Mouse (Mus musculus) adrenal gland, postnatal 14 days (tissue): Measurements from ENCODE around the gene Spaca4. TPM values are rescaled to one million over a fixed set of nuclear protein-coding genes. Genes with fewer than 3 reads are reported as not detected.

Source experiments
- DNase-seq: peaks from one replicate; pipeline ENCODE4 v3.0.0; 2021; ENCODE audit warnings: mixed read lengths
- total RNA-seq: library from RNA; stranded (reverse); gene quantifications from 2 replicates; pipeline ENCODE4 v1.2.3, GENCODE M21; 2021

Spaca4 gene
- total RNA-seq, 1 experiment from 2014 or later: not detected

GRCm38 (mm10) chr7:45727625-45728024 lies 2.0 kb upstream of the Spaca4 start:
- no peak for DNase-seq

GRCm38 (mm10) chr7:45726419-45726818 lies 806 bp upstream of the Spaca4 start:
- peak; percentile 62 for DNase-seq

DNA sequence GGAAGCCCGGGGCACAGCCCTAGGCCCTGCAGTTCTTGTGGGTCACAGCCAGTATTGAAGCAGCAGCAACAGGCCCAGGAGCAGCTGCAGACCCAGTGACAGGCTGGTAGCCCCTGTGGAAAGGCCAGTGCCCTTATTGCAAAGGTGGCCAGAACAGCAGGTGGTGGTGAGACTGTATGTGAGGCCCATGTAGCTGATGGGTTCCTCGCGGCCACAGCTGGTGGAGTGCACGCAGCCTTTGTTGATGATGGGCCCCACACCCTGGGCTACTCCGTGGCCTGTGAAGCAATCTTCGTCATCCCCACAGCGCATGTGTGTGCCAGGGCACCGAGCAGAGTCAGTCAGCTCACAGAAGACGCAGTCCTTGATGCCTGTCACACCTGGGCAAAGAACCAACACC lies 462 bp downstream of the Spaca4 start:
- peak; percentile 5 for DNase-seq

GRCm38 (mm10) chr7:45723781-45724180 lies 1.8 kb downstream of the Spaca4 start:
- DNase-seq: no peak

GRCm38 (mm10) chr7:45723301-45723700 lies 2.3 kb downstream of the Spaca4 start:
- DNase-seq: peak; percentile 5

DNA sequence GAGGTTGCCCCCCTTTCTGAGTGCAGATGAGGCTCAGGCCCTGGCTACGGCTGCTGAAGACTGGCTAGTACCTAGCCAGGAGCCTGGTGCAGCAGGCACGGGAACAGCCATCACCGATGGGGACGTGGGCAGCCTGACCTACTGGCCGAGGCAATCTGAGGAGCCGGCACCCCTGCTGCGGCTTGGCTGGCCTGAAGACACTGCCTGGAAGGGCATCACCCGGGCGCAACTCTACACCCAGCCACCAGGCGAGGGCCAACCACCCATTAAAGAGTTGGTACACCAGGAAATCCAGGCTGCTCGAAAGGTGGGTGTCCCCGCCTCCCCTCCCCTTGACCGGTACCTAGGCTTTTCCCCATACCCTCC lies 3.3 kb downstream of the Spaca4 start:
- no peak for DNase-seq

- no peak for DNase-seq
These were observed 3.8 kb downstream of the Spaca4 start for GRCm38 (mm10) chr7:45721642-45722347.

GRCm38 (mm10) chr7:45721234-45721571 lies 4.4 kb downstream of the Spaca4 start:
- no peak for DNase-seq

DNA sequence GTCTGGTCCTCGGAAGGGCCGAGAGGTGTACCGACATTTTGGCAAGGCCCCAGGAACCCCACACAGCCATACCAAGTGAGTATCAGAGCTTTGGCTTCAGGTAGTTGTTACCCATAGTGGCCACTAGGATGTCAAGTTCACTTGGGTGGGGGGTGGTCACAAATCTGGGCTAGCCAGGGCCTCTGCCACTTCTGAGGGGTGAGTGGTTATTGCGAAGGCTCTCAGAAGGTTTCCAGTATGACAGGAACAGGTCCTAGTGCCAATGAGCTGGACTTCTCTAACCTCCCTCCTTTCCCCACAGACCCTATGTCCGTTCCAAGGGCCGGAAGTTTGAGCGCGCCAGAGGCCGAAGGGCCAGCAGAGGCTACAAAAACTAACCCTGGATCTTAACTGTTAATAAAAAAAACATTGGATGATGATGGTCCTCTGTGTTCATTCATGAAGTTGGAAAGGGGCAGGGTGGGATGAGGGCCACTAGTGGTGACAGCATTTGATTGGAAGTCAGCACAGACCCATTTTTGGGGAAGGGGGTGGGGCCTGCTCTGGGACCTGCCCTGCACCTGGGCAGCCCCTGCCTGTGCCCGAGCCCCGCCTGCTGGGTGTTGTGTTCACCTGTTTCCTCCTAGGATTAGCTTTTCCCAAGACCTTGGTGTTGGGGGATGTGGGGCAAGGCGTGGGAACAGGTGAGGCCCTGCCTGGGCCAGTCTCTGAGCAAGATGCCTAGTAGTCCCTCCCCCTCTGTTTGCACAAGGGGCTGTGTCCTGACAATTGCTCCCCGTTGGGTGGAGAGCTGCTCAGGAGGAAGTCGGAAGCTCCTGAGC lies 5.0 kb downstream of the Spaca4 start, which contains the start of gene Fam83e:
Gene Fam83e, plus strand, starts transcription at position 800 of the 821 bp plus-strand sequence.
- no peak for DNase-seq

DNA sequence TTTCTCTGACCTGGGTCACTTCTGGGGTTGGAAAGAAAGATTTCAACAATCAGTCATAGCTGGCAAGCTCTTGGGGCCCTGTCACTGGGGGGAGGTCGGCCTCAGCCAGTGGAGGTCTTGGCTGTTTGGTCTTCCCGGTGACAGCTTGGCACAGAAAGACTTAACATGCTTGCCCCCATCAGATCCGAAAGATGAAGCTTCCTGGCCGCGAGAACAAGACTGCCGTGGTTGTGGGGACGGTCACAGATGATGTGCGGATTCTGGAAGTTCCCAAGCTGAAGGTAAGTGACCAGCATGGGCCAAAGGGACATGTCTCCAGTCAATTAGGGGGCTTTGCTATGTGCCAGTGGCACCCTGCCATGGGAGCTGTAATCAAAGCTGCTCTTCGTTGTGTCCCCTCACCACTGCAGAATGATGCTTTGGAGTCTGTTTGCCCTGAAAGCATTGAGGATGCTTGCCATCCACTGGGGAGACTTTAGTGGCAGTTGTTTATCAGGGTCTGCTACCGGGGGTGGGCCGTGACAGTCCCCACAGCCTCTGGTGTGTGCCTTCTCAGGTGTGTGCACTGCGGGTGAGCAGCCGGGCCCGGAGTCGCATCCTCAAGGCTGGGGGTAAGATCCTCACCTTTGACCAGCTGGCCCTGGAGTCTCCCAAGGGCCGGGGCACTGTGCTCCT lies 5.7 kb downstream of the Spaca4 start:
- DNase-seq: no peak

DNA sequence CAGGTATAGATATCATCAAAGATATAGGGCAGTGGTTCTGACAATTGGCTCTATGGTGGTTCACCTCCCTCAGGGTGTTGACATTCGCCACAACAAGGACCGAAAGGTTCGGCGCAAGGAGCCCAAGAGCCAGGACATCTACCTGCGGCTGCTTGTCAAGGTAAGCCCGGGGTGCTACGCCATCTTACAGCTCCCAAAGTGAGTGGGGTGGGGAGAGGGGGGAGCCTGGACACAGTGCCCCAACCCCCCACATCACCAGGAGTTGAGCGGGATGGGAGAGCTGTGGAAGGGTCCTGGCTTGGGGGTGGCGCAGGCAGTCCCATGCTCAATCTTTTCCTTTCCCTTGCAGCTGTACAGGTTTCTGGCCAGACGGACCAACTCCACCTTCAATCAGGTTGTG lies 6.4 kb downstream of the Spaca4 start:
- DNase-seq: no peak

DNA sequence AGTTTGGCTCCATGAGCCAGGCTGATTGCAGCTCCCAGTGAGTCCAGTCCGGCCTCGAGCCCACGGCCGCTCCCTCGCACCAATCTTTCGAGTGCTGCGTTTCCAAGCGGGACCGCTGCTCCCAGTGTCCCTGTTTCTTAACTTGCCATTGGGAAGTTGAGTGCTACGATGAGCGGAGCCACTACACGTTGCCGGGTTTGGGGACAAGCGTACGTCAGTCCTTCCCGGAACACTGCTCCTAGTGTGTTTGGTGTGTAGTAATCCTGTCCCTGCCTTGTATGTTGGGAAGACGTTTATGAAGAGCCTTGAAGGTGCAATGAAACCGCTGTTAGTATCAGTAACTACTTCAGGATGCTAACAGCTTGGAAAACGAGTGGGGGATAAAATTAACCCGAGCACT lies 7.3 kb downstream of the Spaca4 start:
- no peak for DNase-seq

DNA sequence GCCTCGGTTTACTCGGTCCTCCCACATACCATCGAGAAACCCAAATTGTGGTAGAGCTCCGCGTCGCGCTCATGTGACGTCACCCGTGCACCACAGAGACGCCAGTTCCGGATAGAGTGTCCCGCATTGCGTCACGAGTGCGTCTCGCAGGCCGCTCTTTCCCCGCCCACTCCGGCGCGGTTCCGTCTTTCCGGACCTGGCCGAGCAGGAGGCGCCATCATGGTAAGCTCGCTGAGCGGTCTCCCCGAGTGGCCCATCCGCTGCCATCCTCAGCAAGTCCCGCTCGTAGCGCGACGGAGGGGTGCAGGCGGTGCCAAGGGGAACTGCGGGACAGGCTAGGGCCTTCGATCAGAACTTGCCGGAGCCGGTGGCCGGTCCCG lies 7.7 kb downstream of the Spaca4 start, which contains the start of gene Sphk2:
Gene Sphk2, minus strand, starts transcription at position 85 of the 380 bp plus-strand sequence.
- peak; percentile 99 for DNase-seq

- no peak for DNase-seq
These were observed 8.4 kb downstream of the Spaca4 start for GRCm38 (mm10) chr7:45716952-45717917.

GRCm38 (mm10) chr7:45716460-45716857 lies 9.2 kb downstream of the Spaca4 start:
- no peak for DNase-seq

- no peak for DNase-seq
These were observed 9.7 kb downstream of the Spaca4 start for GRCm38 (mm10) chr7:45715741-45716459.

- peak; percentile 99 for DNase-seq
These were observed 10.4 kb downstream of the Spaca4 start, which contains the start of gene Rpl18 for GRCm38 (mm10) chr7:45715090-45715708. Gene Rpl18, plus strand, starts transcription at chr7:45715457.

- DNase-seq: no peak
These were observed 11.0 kb downstream of the Spaca4 start for GRCm38 (mm10) chr7:45714630-45715089.

DNA sequence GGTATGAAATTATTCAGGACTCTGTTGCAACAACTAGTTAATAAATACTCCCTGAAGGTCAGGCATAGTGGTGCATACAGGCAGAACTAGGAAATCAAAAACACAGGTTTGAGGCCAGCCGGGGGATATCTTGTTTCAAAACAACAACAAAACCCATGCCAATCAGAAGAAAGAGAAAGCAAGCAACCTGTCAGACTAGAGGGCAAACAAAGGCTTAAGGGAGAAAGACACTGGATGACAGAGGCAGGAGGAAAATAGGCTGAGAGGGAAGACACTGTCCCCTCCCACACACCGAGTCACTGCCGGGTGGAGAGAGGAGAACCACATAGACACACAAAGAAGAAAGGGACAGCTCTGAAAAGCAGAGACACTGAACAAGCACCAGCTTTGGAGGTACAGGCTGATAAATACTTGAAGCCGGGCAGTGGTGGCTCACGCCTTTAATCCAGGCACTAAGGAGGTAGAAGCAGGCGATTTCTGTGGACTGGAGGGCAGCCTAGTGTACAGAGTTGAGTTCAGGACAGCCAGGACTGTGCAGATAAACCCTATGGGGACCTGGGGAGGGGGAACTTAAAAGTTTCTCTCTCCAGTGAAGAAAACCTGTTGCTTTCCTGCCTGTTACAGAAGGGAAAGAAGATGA lies 11.6 kb downstream of the Spaca4 start:
- DNase-seq: no peak

DNA sequence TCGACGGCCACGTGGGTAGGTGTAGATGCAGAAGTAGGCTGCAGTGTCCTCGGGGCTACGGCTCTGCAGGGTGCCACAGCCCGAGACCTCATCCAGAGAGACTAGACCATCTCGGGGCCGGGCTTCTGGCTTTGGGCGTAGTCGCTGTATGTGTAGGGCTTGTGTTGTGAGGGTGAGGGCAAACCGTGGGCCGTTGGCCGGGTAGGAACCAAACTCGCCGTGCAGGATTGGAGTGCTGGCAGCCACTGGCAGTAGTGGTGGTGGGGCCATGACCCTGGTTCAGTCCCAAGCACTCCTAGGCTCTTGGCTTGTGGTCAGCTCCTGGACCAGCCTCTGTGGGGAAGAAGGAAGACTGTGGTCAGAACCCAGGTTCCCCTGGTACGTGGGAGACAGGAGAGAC lies 12.2 kb downstream of the Spaca4 start:
- DNase-seq: no peak
